Mouse (Mus musculus) forebrain, embryonic 16.5 days (tissue): ENCODE measurements at regions not wholly inside any gene's neighbourhood (a gene's known extent, or its start where the extent isn't known, plus 50 kb on each side); places are given as distances from the start of the nearest gene placed in this dataset.
A peak's percentile ranks its signal among the peaks of the same experiment; 100 is the strongest.

Experiments used
- ATAC-seq: fragments of 200-750 bp; cut with Nextera tagmentation; 2 replicates; pipeline ENCODE4 v1.8.0; 2017; ENCODE audit warnings: mild to moderate bottlenecking, moderate library complexity
- H3K27ac ChIP-seq: fragments of 300-500 bp; sonication (generic); 2 replicates; pipeline ENCODE4 v1.5.1; 2014; ENCODE audit warnings: low read length, control low read depth
- H3K27me3 ChIP-seq: fragments of 300-500 bp; sonication (generic); replicated peaks from 2 replicates; pipeline ENCODE4 v1.6.1; 2014; ENCODE audit warnings: low read length; ENCODE audit not compliant: control insufficient read depth, insufficient read depth
- H3K36me3 ChIP-seq: fragments of 300-500 bp; sonication (generic); 2 replicates; pipeline ENCODE4 v1.6.1; 2014; ENCODE audit not compliant: control insufficient read depth, insufficient read depth
- H3K4me1 ChIP-seq: fragments of 300-500 bp; sonication (generic); replicated peaks from 2 replicates; pipeline ENCODE4 v1.6.1; 2014; ENCODE audit warnings: low read length; ENCODE audit not compliant: control insufficient read depth, insufficient read depth
- H3K4me2 ChIP-seq: fragments of 300-500 bp; sonication (generic); 2 replicates; pipeline ENCODE4 v1.6.1; 2014; ENCODE audit warnings: mild to moderate bottlenecking, low read length, control low read depth
- H3K4me3 ChIP-seq: fragments of 300-500 bp; sonication (generic); replicated peaks from 2 replicates; pipeline ENCODE4 v1.5.1; 2014; ENCODE audit warnings: mild to moderate bottlenecking, low read length, control low read depth
- H3K9ac ChIP-seq: fragments of 300-500 bp; sonication (generic); replicated peaks from 2 replicates; pipeline ENCODE4 v1.6.1; 2014; ENCODE audit warnings: low read depth, low read length, control low read depth
- H3K9me3 ChIP-seq: fragments of 300-500 bp; sonication (generic); 2 replicates; pipeline ENCODE4 v1.6.1; 2016; ENCODE audit warnings: low read length; ENCODE audit not compliant: control insufficient read depth
- WGBS: fragments of 180-500 bp; shearing (Covaris S2); extraction: QIAGEN DNeasy Blood & Tissue Kit; methylation state at CpG from one replicate; pipeline ENCODE4 v1.1.7; 2014; 5-methylcytosine and 5-hydroxymethylcytosine counted together

GRCm38 (mm10) chr19:20310653-20311052 is 80.1 kb downstream of the Anxa1 start:
- H3K36me3 ChIP-seq, result no peaks in the 10 kb centered on the region
- H3K27ac ChIP-seq, result no peak overlapping the region
- no peak overlapping the region for H3K9ac ChIP-seq
- no peaks in the 10 kb centered on the region for H3K27me3 ChIP-seq
- no peak for ATAC-seq
- no peaks in the 10 kb centered on the region for H3K9me3 ChIP-seq
- no peaks in the 10 kb centered on the region for H3K4me1 ChIP-seq
- WGBS, result 58% methylated on average over 2 of the region's 2 CpGs
- H3K4me2 ChIP-seq, result no peak overlapping the region
- no peak overlapping the region for H3K4me3 ChIP-seq

GRCm38 (mm10) chr19:20300066-20300651 is 90.6 kb downstream of the Anxa1 start:
- H3K4me1 ChIP-seq, result peaks cover 3% of the 10 kb centered on the region
- no peak overlapping the region for H3K4me3 ChIP-seq
- H3K4me2 ChIP-seq, result no peak overlapping the region
- H3K27me3 ChIP-seq, result no peaks in the 10 kb centered on the region
- WGBS, result 22% methylated on average over 2 of the region's 2 CpGs
- no peak overlapping the region for H3K27ac ChIP-seq
- no peaks in the 10 kb centered on the region for H3K36me3 ChIP-seq
- ATAC-seq, result peak; percentile 87
- no peaks in the 10 kb centered on the region for H3K9me3 ChIP-seq
- H3K9ac ChIP-seq, result no peak overlapping the region

- no peak overlapping the region for H3K27ac ChIP-seq
- H3K9me3 ChIP-seq, result no peaks in the 10 kb centered on the region
- no peak overlapping the region for H3K9ac ChIP-seq
- no peaks in the 10 kb centered on the region for H3K27me3 ChIP-seq
- ATAC-seq, result no peak
- 95% methylated on average over 2 of the region's 2 CpGs for WGBS
- H3K4me3 ChIP-seq, result no peak overlapping the region
- peaks cover 3% of the 10 kb centered on the region for H3K4me1 ChIP-seq
- no peak overlapping the region for H3K4me2 ChIP-seq
- no peaks in the 10 kb centered on the region for H3K36me3 ChIP-seq
Measured at GRCm38 (mm10) chr19:20298431-20298830, 92.3 kb downstream of the Anxa1 start.

- no peak for ATAC-seq
- no peaks in the 10 kb centered on the region for H3K36me3 ChIP-seq
- no peak overlapping the region for H3K4me3 ChIP-seq
- H3K27ac ChIP-seq, result no peak overlapping the region
- H3K4me1 ChIP-seq, result no peaks in the 10 kb centered on the region
- H3K4me2 ChIP-seq, result no peak overlapping the region
- WGBS, result 69% methylated on average over 4 of the region's 4 CpGs
- H3K9me3 ChIP-seq, result no peaks in the 10 kb centered on the region
- H3K27me3 ChIP-seq, result no peaks in the 10 kb centered on the region
- H3K9ac ChIP-seq, result no peak overlapping the region
Measured at GRCm38 (mm10) chr19:20285188-20285587, 105.6 kb downstream of the Anxa1 start.

- Histone ChIP-seq H3K27ac (no peak overlapping the region), H3K9ac (no peak overlapping the region), H3K4me1 (no peaks in the 10 kb centered on the region), H3K36me3 (no peaks in the 10 kb centered on the region), H3K9me3 (no peaks in the 10 kb centered on the region), H3K4me2 (no peak overlapping the region), H3K27me3 (no peaks in the 10 kb centered on the region), H3K4me3 (no peak overlapping the region)
- ATAC-seq, result no peak
- 83% methylated on average over 2 of the region's 2 CpGs for WGBS
Measured at GRCm38 (mm10) chr19:20283105-20283504, 107.6 kb downstream of the Anxa1 start.

- no peaks in the 10 kb centered on the region for H3K9me3 ChIP-seq
- no peak overlapping the region for H3K4me3 ChIP-seq
- H3K4me1 ChIP-seq, result no peaks in the 10 kb centered on the region
- no peaks in the 10 kb centered on the region for H3K36me3 ChIP-seq
- no peak overlapping the region for H3K27ac ChIP-seq
- ATAC-seq, result peak; percentile 84
- 67% methylated on average over 2 of the region's 2 CpGs for WGBS
- no peak overlapping the region for H3K9ac ChIP-seq
- H3K27me3 ChIP-seq, result no peaks in the 10 kb centered on the region
- no peak overlapping the region for H3K4me2 ChIP-seq
Measured at GRCm38 (mm10) chr19:20261586-20261985, 129.2 kb downstream of the Anxa1 start.

GRCm38 (mm10) chr19:20252151-20252550 is 138.6 kb downstream of the Anxa1 start:
- Histone ChIP-seq H3K36me3 (no peaks in the 10 kb centered on the region), H3K4me1 (no peaks in the 10 kb centered on the region), H3K27me3 (no peaks in the 10 kb centered on the region), H3K9ac (no peak overlapping the region), H3K27ac (no peak overlapping the region), H3K4me2 (no peak overlapping the region), H3K4me3 (no peak overlapping the region), H3K9me3 (no peaks in the 10 kb centered on the region)
- 94% methylated on average over 2 of the region's 2 CpGs for WGBS
- ATAC-seq, result no peak

- no peak overlapping the region for H3K4me3 ChIP-seq
- ATAC-seq, result no peak
Measured at GRCm38 (mm10) chr19:20243817-20244216, 146.9 kb downstream of the Anxa1 start.

GRCm38 (mm10) chr19:20241266-20241665 is 149.5 kb downstream of the Anxa1 start:
- Histone ChIP-seq H3K4me3 (no peak overlapping the region), H3K9me3 (no peaks in the 10 kb centered on the region), H3K36me3 (no peaks in the 10 kb centered on the region), H3K4me1 (no peaks in the 10 kb centered on the region), H3K9ac (no peak overlapping the region), H3K27ac (no peak overlapping the region), H3K27me3 (no peaks in the 10 kb centered on the region), H3K4me2 (no peak overlapping the region)
- WGBS, result 48% methylated on average over 6 of the region's 6 CpGs
- ATAC-seq, result peak; percentile 61

More at GRCm38 (mm10) chr19:20243817-20244216, 146.9 kb downstream of the Anxa1 start:
- Histone ChIP-seq H3K36me3 (no peaks in the 10 kb centered on the region), H3K9me3 (no peaks in the 10 kb centered on the region), H3K27ac (no peak overlapping the region), H3K27me3 (no peaks in the 10 kb centered on the region), H3K9ac (no peak overlapping the region), H3K4me2 (no peak overlapping the region), H3K4me1 (no peaks in the 10 kb centered on the region)
- 59% methylated on average over 1 of the region's 1 CpGs for WGBS

- Histone ChIP-seq H3K4me1 (no peaks in the 10 kb centered on the region), H3K9ac (no peak overlapping the region), H3K27me3 (no peaks in the 10 kb centered on the region), H3K9me3 (no peaks in the 10 kb centered on the region), H3K4me3 (no peak overlapping the region), H3K27ac (no peak overlapping the region), H3K36me3 (no peaks in the 10 kb centered on the region), H3K4me2 (no peak overlapping the region)
- 16% methylated on average over 1 of the region's 1 CpGs for WGBS
- no peak for ATAC-seq
Measured at GRCm38 (mm10) chr19:20240471-20240870, 150.3 kb downstream of the Anxa1 start.
